Mouse (Mus musculus): ENCODE data around the gene Sfi1.
"Not testable (repeated sequence)": the region's sequence is repeated elsewhere in the genome, so short reads cannot be mapped to it uniquely, and the experiment has no call there.

The Sfi1 gene

DNA sequence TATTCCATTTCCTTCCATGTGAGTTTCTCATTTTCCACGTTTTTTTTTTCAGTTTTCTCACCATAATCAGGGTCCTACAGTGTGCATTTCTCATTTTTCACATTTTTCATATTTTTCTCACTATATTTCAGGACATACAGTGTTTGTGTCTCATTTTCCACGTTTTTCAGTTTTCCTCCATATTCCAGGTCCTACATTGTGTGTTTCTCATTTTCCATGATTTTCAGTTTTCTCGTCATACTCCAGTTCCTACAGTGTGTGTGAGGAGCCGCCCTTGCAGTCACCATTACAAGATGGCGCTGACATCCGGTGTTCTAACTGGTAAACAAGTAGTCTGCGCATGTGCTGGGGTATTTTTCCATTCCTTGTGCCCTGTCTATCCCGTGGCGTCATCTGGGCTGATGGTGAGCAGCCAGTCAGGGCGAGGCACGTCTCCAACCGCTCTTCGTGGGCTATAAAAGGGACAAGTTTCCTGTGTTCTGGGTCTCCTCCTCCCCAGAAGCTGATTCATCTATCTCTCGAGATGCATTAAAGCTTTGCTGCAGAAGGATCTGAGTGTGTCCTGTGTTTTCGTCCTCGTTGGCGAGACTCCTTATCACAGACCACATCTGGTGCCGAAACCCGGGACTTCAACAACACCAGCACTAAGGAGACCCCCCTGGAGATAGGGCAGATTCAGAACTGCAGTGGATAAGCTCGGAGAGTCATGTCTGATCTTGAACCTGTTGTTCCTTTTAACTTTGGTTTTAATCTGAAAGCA lies 88.6 kb downstream of the Sfi1 start:
- not testable (repeated sequence) for DNase-seq (ENCODE audit: low spot score in 2 of 2)

DNA sequence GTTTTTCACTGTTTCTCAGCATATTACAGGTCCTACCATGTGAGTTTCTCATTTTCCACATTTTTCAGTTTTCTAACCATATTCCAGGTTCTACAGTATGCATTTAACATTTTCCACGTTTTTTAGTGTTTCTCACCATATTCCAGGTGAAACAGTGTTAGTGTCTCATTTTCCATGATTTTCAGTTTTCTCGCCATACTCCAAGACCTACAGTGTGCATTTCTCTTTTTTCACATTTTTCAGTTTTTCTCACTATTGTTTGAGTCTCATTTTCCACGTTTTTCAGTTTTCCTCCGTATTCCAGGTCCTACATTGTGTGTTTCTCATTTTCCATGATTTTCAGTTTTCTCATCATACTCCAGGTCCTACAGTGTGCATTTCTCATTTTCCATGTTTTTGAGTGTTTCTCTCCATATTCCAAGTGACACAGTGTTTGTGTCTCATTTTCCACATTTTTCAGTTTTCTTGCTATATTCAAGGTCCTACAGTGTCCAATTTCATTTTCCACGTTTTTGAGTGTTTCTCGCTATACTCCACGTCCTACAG lies 89.6 kb downstream of the Sfi1 start:
- DNase-seq (ENCODE audit: low spot score in 2 of 2): no peak

GRCm38 (mm10) chr11:3102626-3103025 lies 90.6 kb downstream of the Sfi1 start:
- not testable (repeated sequence) for DNase-seq (ENCODE audit: low spot score in 2 of 2)

DNA sequence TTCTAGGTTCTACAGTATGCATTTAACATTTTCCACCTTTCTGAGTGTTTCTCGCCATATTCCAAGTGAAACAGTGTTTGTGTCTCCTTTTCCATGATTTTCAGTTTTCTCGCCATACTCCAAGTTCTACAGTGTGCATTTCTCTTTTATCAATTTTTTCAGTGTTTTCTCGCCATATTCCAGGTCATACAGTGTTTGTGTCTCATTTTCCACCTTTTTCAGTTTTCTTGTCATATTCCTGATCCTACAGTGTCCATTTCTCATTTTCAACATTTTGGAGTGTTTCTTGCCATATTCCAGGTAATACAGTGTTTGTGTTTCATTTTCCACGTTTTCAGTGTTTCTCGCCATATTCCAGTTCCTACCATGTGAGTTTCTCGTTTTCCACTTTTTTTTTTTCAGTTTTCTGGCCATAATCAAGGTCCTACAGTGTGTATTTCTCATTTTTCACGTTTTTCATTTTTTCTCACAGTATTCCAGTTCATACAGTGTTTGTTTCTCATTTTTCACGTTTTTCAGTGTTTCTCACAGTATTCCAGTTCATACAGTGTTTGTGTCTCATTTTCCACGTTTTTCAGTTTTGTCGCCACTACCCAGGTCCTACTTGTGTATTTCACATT lies 91.3 kb downstream of the Sfi1 start:
- DNase-seq (ENCODE audit: low spot score in 2 of 2): no peak

DNA sequence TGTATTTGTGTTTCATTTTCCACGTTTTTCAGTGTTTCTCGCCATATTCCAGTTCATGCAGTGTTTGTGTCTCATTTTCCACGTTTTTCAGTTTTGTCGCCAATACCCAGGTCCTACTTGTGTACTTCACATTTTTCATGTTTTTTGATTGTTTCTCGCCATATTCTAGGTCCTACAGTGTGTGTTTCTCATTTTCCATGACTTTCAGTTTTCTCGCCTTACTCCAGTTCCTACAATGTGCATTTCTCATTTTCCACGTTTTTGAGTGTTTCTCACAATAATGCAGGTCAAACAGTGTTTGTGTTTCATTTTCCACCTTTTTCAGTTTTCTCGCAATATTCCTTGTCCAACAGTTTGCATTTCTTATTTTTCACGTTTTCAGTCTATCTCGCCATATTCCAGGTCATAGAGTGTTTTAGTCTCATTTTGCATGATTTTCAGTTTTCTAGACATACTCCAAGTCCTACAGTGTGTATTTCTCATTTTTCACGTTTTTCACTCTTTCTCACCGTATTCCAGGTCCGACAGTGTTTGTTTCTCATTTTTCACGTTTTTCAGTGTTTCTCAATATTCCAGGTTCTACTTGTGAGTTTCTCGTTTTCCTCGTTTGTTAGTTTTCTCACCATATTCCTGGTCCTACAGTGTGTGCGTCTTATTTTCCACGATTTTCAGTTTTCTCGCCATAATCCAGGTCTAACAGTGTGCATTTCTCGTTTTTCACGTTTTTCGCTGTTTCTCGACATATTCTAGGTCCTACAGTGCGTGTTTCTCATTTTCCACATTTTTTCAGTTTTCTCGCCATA lies 92.0 kb downstream of the Sfi1 start:
- DNase-seq (ENCODE audit: low spot score in 2 of 2): no peak

GRCm38 (mm10) chr11:3100066-3100645 lies 93.1 kb downstream of the Sfi1 start:
- DNase-seq (ENCODE audit: low spot score in 2 of 2): not testable (repeated sequence)
